Mouse (Mus musculus) ES-Bruce4 (cell line): ENCODE data around the gene Gm19668.
"Not testable (repeated sequence)": the region's sequence is repeated elsewhere in the genome, so short reads cannot be mapped to it uniquely, and the experiment has no call there.

Experiments
- EP300 ChIP-seq: IDR thresholded peaks from 2 replicates; pipeline ENCODE4 v1.6.1; 2011; ENCODE audit warnings: low read depth, low read length; ENCODE audit not compliant: insufficient read depth
- POLR2A ChIP-seq: IDR thresholded peaks from one replicate; pipeline ENCODE4 v1.8.1; 2011; ENCODE audit warnings: low read length; ENCODE audit not compliant: insufficient read depth

DNA sequence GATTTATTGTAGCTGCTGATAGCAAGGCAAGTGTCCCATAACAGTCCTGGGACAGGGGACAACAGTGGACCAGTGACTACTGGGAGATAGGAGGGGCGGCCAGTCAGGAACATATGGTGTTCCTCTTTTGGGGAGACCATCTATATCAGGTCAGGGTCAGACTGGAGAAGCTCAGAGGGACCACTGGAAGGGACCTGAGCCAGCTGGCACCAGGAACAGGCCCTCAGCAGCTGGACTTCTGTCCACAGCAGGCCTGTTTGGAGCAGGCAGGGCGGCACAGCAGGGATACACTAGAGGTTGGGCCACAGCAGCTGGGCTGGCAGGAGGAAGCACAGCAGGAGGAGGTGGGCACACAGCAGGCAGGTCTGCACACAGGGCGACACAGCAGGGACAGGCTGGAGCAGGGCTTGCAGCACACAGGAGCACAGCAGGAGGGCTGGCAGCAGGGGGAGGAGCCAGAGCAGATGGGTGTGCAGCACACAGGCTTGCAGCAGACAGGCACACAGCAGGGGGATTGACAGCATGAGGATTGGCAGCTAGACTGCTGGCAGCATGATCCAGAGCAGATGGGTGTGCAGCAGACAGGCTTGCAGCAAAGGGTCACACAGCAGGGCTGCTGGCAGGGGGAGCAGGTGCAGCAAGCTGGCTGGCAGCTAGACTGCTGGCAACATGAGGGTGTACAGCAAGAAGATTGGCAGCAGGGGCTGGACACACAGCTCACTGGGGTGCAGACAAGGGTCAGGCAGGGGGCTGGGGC, 591 bp downstream of the Gm19668 start:
- not testable (repeated sequence) for TF ChIP-seq EP300, POLR2A
